Mouse (Mus musculus) midbrain, embryonic 15.5 days (tissue): ENCODE measurements around the gene Vamp8. TPM values are rescaled to one million over a fixed set of nuclear protein-coding genes. Genes with fewer than 3 reads are reported as not detected.

Experiments used
- ATAC-seq: fragments of 200-750 bp; cut with Nextera tagmentation; replicated peaks from 2 replicates; pipeline ENCODE4 v1.8.0; 2017; ENCODE audit warnings: moderate TSS enrichment
- H3K27ac ChIP-seq: fragments of 300-500 bp; sonication (generic); 2 replicates; pipeline ENCODE4 v1.5.1; 2015; ENCODE audit warnings: mild to moderate bottlenecking, inconsistent platforms
- H3K27me3 ChIP-seq: fragments of 300-500 bp; sonication (generic); replicated peaks from 2 replicates; pipeline ENCODE4 v1.6.1; 2015; ENCODE audit warnings: inconsistent platforms
- H3K36me3 ChIP-seq: fragments of 300-500 bp; sonication (generic); replicated peaks from 2 replicates; pipeline ENCODE4 v1.6.1; 2015; ENCODE audit warnings: inconsistent platforms
- H3K4me1 ChIP-seq: fragments of 300-500 bp; sonication (generic); 2 replicates; pipeline ENCODE4 v1.6.1; 2015; ENCODE audit warnings: inconsistent platforms
- H3K4me2 ChIP-seq: fragments of 300-500 bp; sonication (generic); 2 replicates; pipeline ENCODE4 v1.6.1; 2015; ENCODE audit warnings: inconsistent platforms, mild to moderate bottlenecking, moderate library complexity
- H3K4me3 ChIP-seq: fragments of 300-500 bp; sonication (generic); 2 replicates; pipeline ENCODE4 v1.5.1; 2015; ENCODE audit warnings: mild to moderate bottlenecking, inconsistent platforms
- H3K9ac ChIP-seq: fragments of 300-500 bp; sonication (generic); 2 replicates; pipeline ENCODE4 v1.6.1; 2015; ENCODE audit warnings: mild to moderate bottlenecking, inconsistent platforms
- H3K9me3 ChIP-seq: fragments of 300-500 bp; sonication (generic); 2 replicates; pipeline ENCODE4 v1.6.1; 2016; ENCODE audit warnings: inconsistent platforms
- WGBS: fragments of 180-500 bp; shearing (Covaris S2); methylation state at CpG from one replicate; pipeline ENCODE4 v1.1.7; 2015; ENCODE audit warnings: mixed read lengths; 5-methylcytosine and 5-hydroxymethylcytosine counted together
- polyA plus RNA-seq: library from polyadenylated mRNA; unstranded; fragments of >200 nt; fragmentation: Nextera tagmentation; extraction: Ambion mirVana; gene quantifications from 2 replicates; pipeline ENCODE4 v1.2.1, GENCODE M21; 2015

Gene Vamp8
- polyA plus RNA-seq, 1 experiment from 2014 or later: 22.2 TPM

- no peak for ATAC-seq
- Histone ChIP-seq H3K9me3 (no peaks in the 10 kb centered on the region), H3K4me2 (no peak overlapping the region), H3K27ac (no peak overlapping the region), H3K36me3 (peaks cover 15% of the 10 kb centered on the region), H3K9ac (no peak overlapping the region), H3K4me1 (peaks cover 29% of the 10 kb centered on the region), H3K27me3 (no peaks in the 10 kb centered on the region), H3K4me3 (no peak overlapping the region)
- WGBS: 92% methylated on average over 4 of the region's 4 CpGs
Measured at GRCm38 (mm10) chr6:72418279-72418678, 27.8 kb upstream of the Vamp8 start.

GRCm38 (mm10) chr6:72415964-72416772 is 25.7 kb upstream of the Vamp8 start:
- no peak for ATAC-seq
- H3K36me3 ChIP-seq: peaks cover 7% of the 10 kb centered on the region
- H3K4me3 ChIP-seq: no peak overlapping the region
- no peak overlapping the region for H3K27ac ChIP-seq
- no peak overlapping the region for H3K9ac ChIP-seq
- H3K4me1 ChIP-seq: peaks cover 29% of the 10 kb centered on the region
- 85% methylated on average over 7 of the region's 7 CpGs for WGBS
- no peaks in the 10 kb centered on the region for H3K9me3 ChIP-seq
- no peaks in the 10 kb centered on the region for H3K27me3 ChIP-seq
- no peak overlapping the region for H3K4me2 ChIP-seq

GRCm38 (mm10) chr6:72415181-72415580 is 24.7 kb upstream of the Vamp8 start:
- Histone ChIP-seq H3K27ac (no peak overlapping the region), H3K9ac (no peak overlapping the region; the same call in 1 of the 2 replicates), H3K4me1 (peaks cover 29% of the 10 kb centered on the region), H3K9me3 (no peaks in the 10 kb centered on the region), H3K4me3 (peak overlapping the region; percentile 56), H3K4me2 (peak overlapping the region; percentile 77), H3K36me3 (peaks cover 7% of the 10 kb centered on the region), H3K27me3 (no peaks in the 10 kb centered on the region)
- no peak for ATAC-seq
- WGBS: 87% methylated on average over 5 of the region's 5 CpGs

GRCm38 (mm10) chr6:72414076-72414756 is 23.7 kb upstream of the Vamp8 start, which contains the start of gene Ggcx:
Gene Ggcx, plus strand, starts transcription at chr6:72414308.
- peak within 1 kb of the TSS; percentile 77 for H3K4me2 ChIP-seq
- peaks cover 7% of the 10 kb centered on the region for H3K36me3 ChIP-seq
- H3K27me3 ChIP-seq: no peaks in the 10 kb centered on the region
- peak within 1 kb of the TSS; percentile 66 for H3K9ac ChIP-seq
- H3K9me3 ChIP-seq: no peaks in the 10 kb centered on the region
- peak within 1 kb of the TSS; percentile 66 for H3K27ac ChIP-seq
- peak; percentile 97 for ATAC-seq
- peak within 1 kb of the TSS; percentile 56 for H3K4me3 ChIP-seq
- 1% methylated on average over 33 of the region's 33 CpGs for WGBS
- H3K4me1 ChIP-seq: peaks cover 29% of the 10 kb centered on the region

GRCm38 (mm10) chr6:72410518-72410917 is 20.0 kb upstream of the Vamp8 start:
- Histone ChIP-seq H3K9ac (no peak overlapping the region), H3K4me1 (peaks cover 15% of the 10 kb centered on the region), H3K27ac (no peak overlapping the region), H3K27me3 (no peaks in the 10 kb centered on the region), H3K4me3 (no peak overlapping the region), H3K36me3 (no peaks in the 10 kb centered on the region), H3K4me2 (no peak overlapping the region), H3K9me3 (no peaks in the 10 kb centered on the region)
- ATAC-seq: no peak
- 85% methylated on average over 7 of the region's 7 CpGs for WGBS

- H3K36me3 ChIP-seq: no peaks in the 10 kb centered on the region
- H3K4me3 ChIP-seq: no peak overlapping the region
- no peak for ATAC-seq
- H3K27me3 ChIP-seq: no peaks in the 10 kb centered on the region
- no peak overlapping the region for H3K9ac ChIP-seq
- peaks cover 10% of the 10 kb centered on the region for H3K4me1 ChIP-seq
- H3K4me2 ChIP-seq: no peak overlapping the region
- no peak overlapping the region for H3K27ac ChIP-seq
- 27% methylated on average over 1 of the region's 1 CpGs for WGBS
- no peaks in the 10 kb centered on the region for H3K9me3 ChIP-seq
Measured at GRCm38 (mm10) chr6:72410003-72410402, 19.5 kb upstream of the Vamp8 start.

- H3K27ac ChIP-seq: no peak overlapping the region
- WGBS: 11% methylated on average over 3 of the region's 3 CpGs
- no peaks in the 10 kb centered on the region for H3K9me3 ChIP-seq
- no peak overlapping the region for H3K4me3 ChIP-seq
- H3K27me3 ChIP-seq: no peaks in the 10 kb centered on the region
- H3K4me2 ChIP-seq: no peak overlapping the region
- H3K9ac ChIP-seq: no peak overlapping the region
- peaks cover 5% of the 10 kb centered on the region for H3K4me1 ChIP-seq
- no peaks in the 10 kb centered on the region for H3K36me3 ChIP-seq
- ATAC-seq: no peak
Measured at GRCm38 (mm10) chr6:72409567-72409966, 19.1 kb upstream of the Vamp8 start.

GRCm38 (mm10) chr6:72407119-72407518 is 16.6 kb upstream of the Vamp8 start:
- Histone ChIP-seq H3K9ac (no peak overlapping the region), H3K27ac (no peak overlapping the region), H3K4me2 (no peak overlapping the region), H3K36me3 (no peaks in the 10 kb centered on the region), H3K27me3 (no peaks in the 10 kb centered on the region), H3K4me3 (no peak overlapping the region), H3K9me3 (no peaks in the 10 kb centered on the region), H3K4me1 (no peaks in the 10 kb centered on the region)
- peak; percentile 60; the same call in 1 of the 2 replicates for ATAC-seq
- WGBS: 2% methylated on average over 5 of the region's 5 CpGs

GRCm38 (mm10) chr6:72405356-72405755 is 14.9 kb upstream of the Vamp8 start:
- Histone ChIP-seq H3K27me3 (no peaks in the 10 kb centered on the region), H3K9me3 (no peaks in the 10 kb centered on the region), H3K9ac (no peak overlapping the region), H3K36me3 (no peaks in the 10 kb centered on the region), H3K4me1 (no peaks in the 10 kb centered on the region), H3K4me3 (no peak overlapping the region), H3K4me2 (no peak overlapping the region), H3K27ac (no peak overlapping the region)
- 88% methylated on average over 7 of the region's 7 CpGs for WGBS
- ATAC-seq: no peak

GRCm38 (mm10) chr6:72401875-72402274 is 11.4 kb upstream of the Vamp8 start:
- no peak overlapping the region for H3K27ac ChIP-seq
- WGBS: 26% methylated on average over 7 of the region's 7 CpGs
- no peak for ATAC-seq
- H3K9me3 ChIP-seq: no peaks in the 10 kb centered on the region
- H3K4me1 ChIP-seq: no peaks in the 10 kb centered on the region
- H3K27me3 ChIP-seq: no peaks in the 10 kb centered on the region
- no peak overlapping the region for H3K4me2 ChIP-seq
- no peaks in the 10 kb centered on the region for H3K36me3 ChIP-seq
- no peak overlapping the region for H3K4me3 ChIP-seq
- H3K9ac ChIP-seq: no peak overlapping the region

- H3K27ac ChIP-seq: no peak overlapping the region
- no peak overlapping the region for H3K4me3 ChIP-seq
- no peaks in the 10 kb centered on the region for H3K27me3 ChIP-seq
- H3K36me3 ChIP-seq: no peaks in the 10 kb centered on the region
- 56% methylated on average over 2 of the region's 2 CpGs for WGBS
- no peaks in the 10 kb centered on the region for H3K9me3 ChIP-seq
- H3K9ac ChIP-seq: no peak overlapping the region
- ATAC-seq: no peak
- no peaks in the 10 kb centered on the region for H3K4me1 ChIP-seq
- H3K4me2 ChIP-seq: no peak overlapping the region
Measured at GRCm38 (mm10) chr6:72399967-72400366, 9.5 kb upstream of the Vamp8 start.

- whole genome bisulfite sequencing: 82% methylated on average over 10 of the region's 10 CpGs
Measured at GRCm38 (mm10) chr6:72396837-72397251, 6.3 kb upstream of the Vamp8 start.

More at GRCm38 (mm10) chr6:72396837-72397251, 6.3 kb upstream of the Vamp8 start:
- H3K4me1 ChIP-seq: no peaks in the 10 kb centered on the region
- no peaks in the 10 kb centered on the region for H3K27me3 ChIP-seq
- H3K9me3 ChIP-seq: no peaks in the 10 kb centered on the region
- H3K9ac ChIP-seq: no peak overlapping the region
- no peak overlapping the region for H3K4me2 ChIP-seq
- H3K36me3 ChIP-seq: no peaks in the 10 kb centered on the region
- ATAC-seq: no peak
- H3K27ac ChIP-seq: no peak overlapping the region
- H3K4me3 ChIP-seq: no peak overlapping the region
